Mouse (Mus musculus) c-Kit-positive CD71-positive TER-119-negative erythroid progenitor cells, embryonic 14.5 days (primary cell): ENCODE data around the gene Mknk2.
A peak's percentile ranks its signal among the peaks of the same experiment; 100 is the strongest.

Source experiments
- DNase-seq: peaks from one replicate; pipeline ENCODE4 v3.0.0-alpha.2; 2013; ENCODE audit warnings: low read depth

Mknk2 gene

DNA sequence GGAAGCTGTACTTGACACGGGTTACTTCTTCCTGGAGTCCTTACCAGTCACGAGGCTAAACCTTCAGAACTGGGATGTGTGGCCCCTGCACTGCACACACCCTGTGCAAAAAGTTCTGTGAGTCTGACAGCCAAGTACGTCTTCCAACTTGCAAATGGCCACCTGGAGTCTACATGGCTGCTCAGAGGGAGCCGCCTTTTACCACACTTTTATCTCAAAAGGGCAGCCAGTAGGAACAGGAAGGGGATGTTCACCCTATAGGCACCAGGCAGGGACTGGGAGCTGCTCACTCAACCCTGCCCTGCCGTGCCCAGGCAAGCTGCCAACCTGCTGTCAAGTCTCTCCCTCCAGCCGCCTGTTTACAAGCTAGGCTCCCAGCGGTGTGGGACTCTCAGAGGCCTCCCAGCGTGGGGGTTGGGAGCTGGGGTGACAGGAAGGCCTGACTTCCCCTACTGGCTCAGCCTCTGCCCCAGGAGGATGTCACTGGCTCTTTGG lies at the start of gene Mknk2:
TSS of gene Mknk2 (minus strand) at position 171 of the 495 bp plus-strand sequence.
- DNase-seq = no peak

DNA sequence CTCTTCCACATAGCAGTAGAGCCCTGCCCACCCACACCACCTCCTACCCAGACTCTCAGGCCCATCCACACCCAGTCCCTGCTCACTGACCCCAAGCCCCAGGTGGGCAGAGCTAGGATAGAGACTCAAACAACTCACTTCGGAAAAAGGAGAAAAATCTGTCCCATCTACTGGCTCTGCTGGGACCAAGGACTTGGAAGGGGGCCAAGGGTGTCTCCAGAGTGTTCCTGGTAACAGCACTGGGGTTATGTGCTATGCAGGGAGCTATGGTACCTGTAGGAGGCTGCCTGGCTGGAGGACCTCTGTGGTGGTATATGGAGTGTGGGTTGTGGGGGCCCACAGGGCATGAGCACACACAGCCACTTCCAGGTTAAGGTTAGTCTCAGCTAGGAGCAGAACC lies 39.4 kb upstream of the Mknk2 start:
- DNase-seq = no peak

DNA sequence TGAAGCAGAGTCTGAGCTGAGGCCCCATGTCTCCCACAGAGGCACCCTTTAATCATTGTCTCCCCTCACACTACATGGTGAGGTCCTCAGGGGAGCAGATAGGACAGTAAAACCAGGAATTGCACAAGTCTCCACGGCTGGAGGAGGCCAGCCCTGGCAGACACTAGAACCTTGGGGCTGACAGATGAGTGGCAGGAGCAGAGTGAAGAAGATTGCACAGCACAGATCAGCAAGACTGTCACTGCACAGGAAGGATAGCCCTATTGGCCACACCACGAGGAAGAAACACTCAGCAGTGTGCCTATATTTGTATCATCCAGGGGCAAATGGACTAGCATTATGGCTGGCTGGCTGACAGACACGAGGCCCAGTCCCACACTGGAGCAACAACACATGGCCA lies 32.9 kb upstream of the Mknk2 start:
- no peak for DNase-seq

DNA sequence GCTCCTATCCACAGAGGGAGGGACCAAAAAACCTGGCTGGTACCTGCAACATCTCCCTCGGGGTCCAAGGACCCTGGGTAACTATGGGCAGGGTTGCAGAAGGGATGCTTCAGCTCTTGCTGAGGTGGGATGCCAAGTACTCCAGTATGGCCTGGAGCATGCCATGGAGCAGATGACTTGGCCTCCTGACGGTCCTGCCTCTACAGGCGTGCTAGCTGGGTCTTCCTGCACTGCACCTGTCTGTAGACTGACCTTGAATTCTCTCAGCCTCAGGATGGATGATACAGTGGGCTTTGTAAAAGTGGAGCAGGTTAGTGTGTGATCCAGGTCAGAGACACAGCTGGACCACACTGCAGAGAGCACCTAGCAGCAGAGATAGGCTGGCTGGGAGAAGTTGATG lies 27.6 kb upstream of the Mknk2 start:
- DNase-seq = no peak

DNA sequence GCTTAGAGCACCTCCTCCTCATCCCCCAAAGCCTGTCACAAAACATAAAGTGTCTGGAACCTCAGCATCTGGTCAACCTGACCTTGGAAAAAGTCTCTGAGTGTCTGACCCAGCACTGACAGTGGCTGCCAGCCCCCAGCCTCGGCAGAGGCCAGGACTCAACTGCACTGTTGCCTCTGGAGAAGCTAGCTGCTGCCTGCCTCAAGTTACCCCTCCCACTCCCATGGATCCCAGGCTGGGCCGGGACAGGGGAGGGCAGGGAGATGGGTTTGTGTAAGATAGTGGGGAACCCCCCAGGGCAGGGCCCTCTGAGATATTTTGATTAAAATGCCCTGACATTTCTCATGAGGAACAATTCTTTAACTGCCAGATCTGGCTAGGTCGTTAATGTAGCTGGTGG lies 27.1 kb upstream of the Mknk2 start:
- no peak for DNase-seq

DNA sequence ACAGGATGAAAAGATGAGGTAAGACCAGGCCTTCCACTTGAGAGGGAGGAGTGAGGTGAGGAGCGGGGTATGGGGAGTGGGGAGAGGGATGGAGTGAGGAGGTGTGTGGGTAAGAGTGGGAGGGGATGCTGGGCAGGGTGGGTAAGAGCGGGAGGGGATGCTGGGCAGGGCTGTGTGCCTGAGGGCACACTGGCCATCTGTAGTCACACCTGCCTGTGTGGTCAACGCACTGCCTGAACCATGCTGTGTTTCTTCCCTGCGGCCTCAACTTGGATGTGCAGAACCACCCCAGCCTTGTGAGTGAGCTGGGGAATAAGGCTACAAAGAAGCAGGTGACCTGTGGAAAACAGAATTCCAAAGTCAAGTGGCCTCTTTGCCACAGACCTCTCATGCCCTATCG lies 26.5 kb upstream of the Mknk2 start:
- no peak for DNase-seq

DNA sequence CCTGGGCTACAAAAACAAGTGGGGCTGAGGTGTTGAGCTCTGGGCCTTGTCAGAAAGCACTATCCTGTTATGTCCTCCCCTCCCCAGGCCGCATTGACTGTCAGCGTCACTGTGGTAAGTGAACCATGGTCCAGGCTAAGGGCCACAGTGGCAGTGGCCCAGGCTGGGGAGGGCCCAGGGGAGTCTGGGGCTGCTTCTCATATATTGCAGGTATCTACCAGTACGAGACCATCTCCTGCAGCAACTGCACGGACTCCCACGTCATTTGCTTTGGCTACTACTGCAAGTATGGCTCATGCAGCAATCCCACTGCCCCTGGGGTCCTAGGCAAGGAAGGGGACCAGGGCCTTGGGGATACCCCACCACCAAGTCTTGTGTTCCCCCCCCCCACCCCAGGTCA lies 25.7 kb upstream of the Mknk2 start:
- DNase-seq = no peak

DNA sequence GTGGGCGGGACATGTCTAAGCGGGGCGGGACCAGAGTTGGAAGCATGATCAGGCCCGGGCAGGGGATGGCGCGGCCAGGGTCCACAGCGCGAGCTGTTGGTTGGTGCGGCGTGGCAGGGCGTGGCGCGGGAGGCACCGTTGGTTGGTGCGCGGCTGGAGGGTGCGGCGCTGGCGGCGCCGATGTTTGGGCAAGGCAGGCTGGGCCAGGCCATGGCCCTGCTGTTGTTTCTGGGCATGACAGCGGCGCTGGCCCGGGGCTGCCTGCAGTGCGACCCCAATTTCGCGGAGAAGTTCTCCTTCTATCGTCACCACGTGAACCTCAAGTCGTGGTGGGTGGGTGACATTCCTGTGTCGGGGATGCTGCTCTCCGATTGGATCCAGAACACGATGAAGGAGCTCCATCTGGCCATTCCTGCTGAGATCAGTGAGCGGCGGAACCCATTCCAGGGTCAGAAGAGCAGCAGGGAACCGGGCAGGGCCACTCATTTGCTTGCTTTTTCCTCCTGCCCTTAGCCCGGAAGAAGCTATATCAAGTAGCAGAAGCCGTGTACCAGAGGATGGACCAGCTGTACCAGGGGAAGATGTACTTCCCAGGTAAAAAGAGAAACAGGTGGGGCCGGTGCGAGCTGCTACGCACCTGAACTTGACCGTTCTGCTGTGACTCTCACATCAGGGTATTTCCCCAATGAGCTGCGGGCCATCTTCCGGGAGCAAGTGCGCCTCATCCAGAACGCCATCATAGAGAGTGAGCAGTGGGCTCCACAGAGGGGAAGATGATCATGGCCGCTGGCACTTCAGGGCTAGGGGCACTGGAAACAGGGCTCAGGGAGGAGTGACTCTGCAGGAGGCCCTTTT lies 24.9 kb upstream of the Mknk2 start:
- peak; percentile 90 for DNase-seq

DNA sequence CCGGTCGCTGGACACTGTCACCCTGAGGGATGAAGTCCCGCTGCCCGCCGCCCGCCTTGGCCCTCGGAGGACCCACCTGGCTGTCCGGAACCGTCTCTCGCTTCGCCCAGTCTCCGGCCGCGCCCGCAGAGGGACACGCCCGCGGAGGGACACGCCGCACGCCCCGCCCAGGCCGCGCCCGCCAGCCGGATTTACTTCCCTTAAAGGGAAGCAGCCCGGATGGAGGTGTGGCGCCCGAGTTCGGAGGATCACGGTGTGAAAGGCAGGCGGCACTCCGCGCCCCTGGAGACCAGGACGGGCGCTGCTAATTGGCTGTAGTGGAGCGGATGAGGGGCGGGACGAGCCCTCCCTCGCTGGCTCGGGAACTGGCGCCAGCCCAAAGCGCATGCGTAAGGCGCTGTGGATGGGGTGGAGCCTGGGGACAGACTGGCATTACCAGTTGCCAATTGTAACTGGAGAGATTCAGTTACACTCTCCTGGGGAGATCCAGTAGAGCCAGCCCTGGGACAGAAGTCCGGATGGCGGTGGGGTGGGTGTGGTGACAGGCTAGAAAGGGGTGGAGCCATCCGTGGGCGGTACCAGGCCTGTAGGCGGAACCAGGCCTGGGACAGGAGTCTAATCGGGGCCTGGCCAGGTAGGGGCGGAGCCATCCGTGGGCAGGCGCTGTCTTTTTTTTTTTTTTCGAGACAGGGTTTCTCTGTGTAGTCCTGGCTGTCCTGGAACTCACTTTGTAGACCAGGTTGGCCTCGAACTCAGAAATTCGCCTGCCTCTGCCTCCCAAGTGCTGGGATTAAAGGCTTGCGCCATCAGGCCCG lies 24.0 kb upstream of the Mknk2 start, which contains the start of the genes Mob3a and Izumo4:
TSS of gene Mob3a (minus strand) at position 257 of the 815 bp plus-strand sequence.
TSS of gene Izumo4 (plus strand) at position 464 of the 815 bp plus-strand sequence.
- DNase-seq = peak; percentile 98

DNA sequence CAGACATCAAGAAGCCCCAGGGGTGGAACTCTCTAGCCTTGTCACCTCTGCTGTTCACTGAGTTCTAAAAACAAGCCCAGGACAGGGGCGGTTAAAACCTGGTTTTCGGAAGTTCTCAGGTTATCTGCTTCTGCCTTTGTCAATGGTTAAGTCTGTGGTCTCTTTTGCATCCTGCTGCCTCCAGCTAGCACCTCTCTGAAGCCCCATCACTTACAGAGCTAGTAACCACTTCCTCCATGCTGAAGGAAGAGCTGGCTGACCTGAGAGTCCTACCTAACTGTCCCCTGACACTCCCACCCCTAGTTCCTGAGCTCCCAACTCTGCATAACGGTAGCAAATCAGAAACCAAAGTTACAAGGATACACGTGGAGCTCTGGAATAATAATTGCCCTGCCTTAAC lies 22.8 kb upstream of the Mknk2 start:
- DNase-seq = no peak

DNA sequence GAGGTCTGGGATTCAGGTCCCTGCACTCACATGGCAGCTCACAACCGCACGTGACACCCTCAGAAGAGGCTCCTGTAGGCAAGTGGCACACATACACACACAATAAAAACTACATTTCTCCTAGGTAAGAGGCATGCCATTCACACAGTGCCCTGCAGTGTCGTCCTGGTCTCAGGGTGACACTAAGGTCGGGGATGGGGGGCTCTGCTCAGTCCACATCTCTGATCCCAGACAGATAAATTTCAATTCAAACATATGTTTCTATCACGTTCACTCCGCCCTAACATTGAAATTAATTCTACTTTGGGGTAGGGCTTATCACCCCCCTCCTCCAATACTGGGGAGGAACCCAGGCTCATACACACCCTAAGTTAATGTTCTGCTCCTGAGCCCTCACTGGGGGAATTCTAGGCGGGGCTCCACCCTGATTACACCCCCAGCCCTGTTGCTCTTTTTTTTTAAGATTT lies 22.2 kb upstream of the Mknk2 start:
- no peak for DNase-seq

DNA sequence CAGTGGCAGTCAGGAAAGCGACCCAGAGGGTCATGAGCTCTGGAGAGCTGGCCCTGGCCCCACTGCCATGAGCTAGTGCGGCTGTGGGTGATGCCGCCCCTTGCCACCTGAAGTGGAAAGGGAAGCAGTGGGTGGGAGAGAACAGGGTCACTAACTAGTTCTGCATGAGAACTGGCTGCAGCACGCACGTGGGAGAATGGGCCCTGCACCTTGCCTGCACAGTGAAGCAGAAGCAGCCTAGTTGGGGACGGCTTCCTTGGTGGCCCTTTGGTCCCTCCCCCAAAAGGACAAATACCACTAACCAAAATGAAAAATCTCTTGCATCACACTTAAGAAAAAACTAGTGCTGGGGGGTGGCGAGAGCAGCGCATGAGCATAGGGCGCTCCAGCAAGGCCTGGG lies 20.7 kb upstream of the Mknk2 start:
- DNase-seq = no peak

DNA sequence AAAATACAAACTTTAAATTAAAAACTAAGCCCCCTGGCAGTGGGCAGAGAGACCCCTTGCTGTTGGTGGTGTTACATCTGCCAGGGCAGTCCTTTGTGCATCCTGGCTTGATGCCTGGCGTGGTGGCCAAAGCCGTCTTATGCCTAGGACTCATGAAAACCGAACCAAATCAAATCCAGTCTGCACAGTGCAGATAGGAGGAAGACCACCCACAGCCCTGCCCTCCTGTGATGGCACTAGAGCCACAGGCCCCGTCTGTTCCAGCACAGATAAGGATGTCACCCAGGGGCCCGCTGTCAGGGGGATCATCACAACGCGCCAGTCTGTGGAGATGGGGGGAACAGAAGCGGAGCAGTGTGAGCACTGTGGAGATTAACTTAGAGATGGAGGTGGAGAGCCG lies 19.9 kb upstream of the Mknk2 start:
- DNase-seq = peak; percentile 85

DNA sequence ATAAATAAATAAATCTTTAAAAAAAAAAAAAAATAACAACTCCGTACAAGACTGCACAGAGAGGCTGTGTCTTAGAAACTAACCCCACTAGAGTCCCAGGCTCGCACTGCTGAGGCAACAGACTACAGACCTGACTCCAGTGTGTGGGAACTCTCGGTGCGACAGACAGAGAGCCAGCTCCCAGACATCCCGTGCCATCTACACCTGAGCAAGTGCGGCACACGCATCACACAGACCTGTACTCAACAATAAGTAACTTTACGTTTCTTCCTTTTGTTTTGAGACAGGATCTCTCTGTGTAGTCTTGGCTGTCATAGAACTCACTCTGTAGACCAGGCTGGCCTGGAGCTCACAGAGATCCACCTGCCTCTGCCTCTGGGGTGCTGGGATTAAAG lies 19.5 kb upstream of the Mknk2 start:
- DNase-seq = no peak

DNA sequence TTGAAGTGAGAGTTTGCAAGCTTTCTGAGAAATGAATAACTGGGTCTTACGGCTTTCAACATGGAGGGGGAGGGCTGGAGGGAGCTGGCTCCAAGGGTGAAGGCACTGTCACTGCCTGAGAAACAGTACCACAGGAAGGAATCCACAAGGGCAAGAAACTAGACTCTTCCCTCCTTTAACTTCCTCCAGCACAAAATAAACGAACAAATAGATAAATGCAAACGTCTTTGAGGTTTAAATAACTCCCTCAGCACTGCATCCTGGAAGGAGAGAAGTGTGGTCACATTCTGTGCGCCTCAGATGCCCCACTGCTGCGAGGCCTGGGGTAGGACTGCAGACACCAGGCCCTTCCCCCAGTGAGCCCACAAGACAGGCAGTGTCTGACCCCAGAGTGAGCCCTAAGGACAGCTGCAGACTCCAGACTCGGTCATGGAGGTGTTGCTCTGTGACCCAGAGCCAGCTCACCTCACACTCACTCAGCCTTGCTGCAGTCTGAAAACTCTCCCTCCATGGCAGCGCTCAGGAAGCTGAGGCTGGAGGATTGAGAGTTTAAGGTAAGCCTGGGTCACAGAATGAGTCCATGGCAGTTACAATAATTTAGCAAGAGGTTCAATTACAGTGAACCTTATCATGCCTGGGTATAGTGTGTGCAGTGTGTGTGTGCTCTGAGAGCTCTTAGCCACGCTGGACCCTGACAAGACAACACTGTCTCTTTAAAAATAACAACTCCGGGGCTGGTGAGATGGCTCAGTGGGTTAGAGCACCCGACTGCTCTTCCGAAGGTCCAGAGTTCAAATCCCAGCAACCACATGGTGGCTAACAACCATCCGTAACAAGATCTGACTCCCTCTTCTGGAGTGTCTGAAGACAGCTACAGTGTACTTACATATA lies 18.8 kb upstream of the Mknk2 start:
- DNase-seq = no peak

DNA sequence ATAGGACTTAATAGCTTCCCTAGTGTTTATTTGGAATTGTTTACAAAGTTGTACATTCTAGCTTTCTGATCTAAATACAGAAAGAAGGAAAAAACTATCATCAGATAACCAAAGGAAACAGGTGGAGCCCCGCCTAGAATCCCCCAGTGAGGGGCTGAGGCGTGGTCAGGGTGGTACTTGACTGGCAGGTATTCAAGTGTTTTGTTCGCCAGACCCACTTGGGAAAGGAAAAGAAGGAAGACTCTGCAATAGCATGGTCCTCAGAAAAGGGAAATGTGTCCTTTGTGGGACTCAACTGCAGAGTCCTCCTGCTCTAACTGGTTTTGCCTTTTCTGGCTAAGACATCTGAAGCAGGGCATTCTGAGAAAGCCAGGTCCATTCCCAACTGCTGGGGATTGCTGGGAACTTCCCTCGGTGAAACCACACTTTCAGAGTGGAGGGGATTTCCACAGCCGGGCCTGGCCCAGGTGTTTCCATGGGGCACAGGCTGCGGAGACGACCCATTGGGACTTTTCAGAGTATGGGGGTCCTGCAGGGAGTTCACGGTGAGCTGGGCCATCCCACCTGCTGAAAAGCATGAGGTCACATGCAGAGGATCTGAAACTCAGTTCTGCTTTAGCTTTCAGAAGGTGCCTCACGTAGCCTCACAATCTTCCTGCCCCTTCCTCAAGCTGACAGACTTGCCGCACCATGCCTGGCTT lies 18.0 kb upstream of the Mknk2 start:
- DNase-seq = no peak

DNA sequence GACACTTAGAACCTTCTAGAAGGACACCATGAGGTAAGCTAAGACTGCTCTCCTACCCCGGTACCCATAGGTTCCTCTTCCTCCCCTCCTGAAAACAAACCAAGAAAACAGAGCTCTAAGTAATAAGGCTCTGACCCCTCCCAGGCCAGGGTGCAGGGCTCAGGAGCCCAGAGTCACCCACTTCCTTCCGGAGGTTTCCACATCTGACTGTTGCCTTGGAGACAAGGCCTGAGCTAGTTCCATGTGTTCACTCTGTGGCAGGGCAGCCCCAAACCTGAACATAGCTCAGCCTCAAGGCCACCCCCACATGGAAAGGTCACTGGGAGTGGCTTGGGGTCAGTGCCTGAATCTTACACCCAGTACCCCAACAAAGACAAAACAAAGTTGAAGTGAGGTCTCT lies 17.3 kb upstream of the Mknk2 start:
- no peak for DNase-seq

DNA sequence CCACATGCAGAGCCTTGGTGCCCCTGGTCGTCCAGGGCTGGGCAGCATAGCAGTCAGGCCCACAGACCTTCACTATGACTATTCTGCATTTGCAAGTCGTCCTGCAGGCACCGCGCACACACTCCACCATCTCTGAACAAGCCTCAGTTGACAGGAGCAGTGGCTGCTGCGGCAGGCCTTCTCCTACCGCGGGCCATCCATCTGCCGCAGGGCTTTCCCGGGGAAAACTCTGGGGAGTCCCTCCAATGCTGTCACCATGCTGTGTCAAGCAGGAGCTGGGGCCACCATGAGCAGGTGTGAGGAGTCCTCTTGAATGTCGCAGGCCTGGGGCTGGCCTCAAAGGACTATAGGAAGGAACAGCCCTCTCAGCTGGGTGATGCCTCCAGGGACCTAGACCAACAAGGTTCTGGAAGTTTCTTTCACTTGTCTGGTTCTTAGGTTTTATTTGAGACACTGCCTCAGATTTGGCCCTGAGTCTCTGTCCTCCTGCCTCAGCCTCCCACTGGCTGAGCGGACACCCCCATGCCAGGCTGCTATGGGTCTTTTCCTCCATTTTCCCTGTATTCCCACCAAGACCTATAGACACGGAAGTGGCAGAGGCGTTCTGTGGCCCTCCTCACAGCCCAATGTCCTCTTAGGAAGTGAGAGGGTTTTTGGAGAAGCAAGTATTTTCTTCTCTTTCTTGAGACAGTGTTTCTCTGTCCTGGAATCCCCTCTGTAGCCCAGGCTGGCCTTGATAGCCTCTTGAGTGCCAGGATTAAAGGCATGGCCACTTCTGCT lies 16.4 kb upstream of the Mknk2 start:
- DNase-seq = no peak

DNA sequence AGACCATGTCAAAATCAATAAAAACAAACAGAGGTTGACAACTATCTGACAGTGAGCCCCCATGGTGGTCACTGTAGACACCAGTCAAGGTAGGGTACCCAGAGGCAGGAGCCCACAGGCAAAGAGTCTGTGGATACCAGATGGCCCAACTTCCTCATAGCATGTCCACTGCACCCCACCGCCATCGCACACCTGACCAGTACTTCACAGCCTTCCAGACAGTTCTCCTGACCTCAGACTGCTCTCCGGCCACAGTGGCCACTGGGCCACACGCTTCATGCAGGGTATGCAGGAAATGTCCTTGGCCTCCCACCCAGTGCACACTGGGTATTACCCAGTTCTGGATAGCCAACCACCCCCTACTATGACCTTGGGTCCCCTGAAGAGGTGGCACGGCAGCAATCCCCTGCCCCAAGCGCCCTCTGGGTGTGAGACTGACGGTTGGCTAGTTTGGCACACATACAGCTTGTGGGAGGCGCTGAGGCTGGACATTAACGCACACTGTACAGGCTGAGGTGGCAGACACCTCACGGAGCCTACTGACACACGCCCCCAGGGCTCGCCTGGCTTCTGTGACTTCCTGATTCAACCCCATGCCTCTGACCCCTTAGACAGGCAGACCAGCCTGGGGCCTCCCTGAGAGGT lies 15.6 kb upstream of the Mknk2 start:
- no peak for DNase-seq
